Mouse (Mus musculus): ENCODE measurements around the gene Thrb. TPM values are rescaled to one million over a fixed set of nuclear protein-coding genes. Genes with fewer than 3 reads are reported as not detected.

The Thrb gene
- 10 to 100 TPM; 18.1 to 26.3 TPM for total RNA-seq (2021)
- long read RNA-seq, experiment 1, full-length matches to known transcripts, result 1 of 4 reads
- long read RNA-seq, experiment 1, partial matches to known transcripts, result 1 of 4 reads
- long read RNA-seq, experiment 1, other reads (novel, unspliced or antisense), result 2 of 4 reads
- long read RNA-seq, experiment 2, partial matches to known transcripts, result 1 of 6 reads
- long read RNA-seq, experiment 2, other reads (novel, unspliced or antisense), result 3 of 6 reads

DNA sequence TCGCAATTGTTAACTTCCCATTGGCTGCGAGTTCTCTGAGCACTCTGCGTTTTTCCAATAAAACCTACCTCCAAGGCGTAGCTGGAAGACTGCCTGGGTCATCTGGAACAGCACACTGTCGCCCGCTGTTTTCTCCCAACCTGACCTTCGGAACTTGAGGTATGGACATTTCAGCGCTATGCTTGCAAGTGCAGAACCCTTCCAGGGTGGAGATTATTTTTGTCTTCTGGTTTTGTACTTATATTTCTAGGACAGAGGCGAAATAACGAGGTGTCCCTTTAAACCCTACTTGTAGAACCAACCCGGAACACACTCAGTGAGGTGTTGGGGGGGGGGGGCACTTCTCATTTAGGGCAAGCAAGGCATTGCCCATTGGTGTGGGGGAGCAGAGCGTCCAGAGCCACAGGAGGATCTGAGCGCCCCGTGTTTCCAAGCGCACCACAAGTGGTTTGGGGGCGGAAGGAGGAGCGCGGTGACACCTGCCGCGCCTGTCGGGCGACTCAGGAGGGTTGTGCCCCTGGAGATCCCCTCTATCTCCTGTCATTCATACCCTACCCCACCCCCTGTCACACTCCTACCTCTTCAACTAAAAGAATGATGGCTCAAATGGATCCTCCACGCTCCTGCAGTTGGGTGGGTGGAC, at the start of gene Thrb:
Gene Thrb (plus strand): TSS at position 576 of the 643 bp plus-strand sequence.
- DNase-seq, result peak; percentile 21 to 26
- intact Hi-C loops (cut with DNase I), result loop anchor here (2.0 to 10.0 kb wide), 6 partner anchors 82 to 615 kb away; partner anchors contain the start of genes Nkiras1 and Rpl15

- DNase-seq, result no peak
- intact Hi-C loops (cut with DNase I), result no loop called here
These were observed 38.4 kb upstream of the Thrb start for GRCm38 (mm10) chr14:17621671-17622070.

DNA sequence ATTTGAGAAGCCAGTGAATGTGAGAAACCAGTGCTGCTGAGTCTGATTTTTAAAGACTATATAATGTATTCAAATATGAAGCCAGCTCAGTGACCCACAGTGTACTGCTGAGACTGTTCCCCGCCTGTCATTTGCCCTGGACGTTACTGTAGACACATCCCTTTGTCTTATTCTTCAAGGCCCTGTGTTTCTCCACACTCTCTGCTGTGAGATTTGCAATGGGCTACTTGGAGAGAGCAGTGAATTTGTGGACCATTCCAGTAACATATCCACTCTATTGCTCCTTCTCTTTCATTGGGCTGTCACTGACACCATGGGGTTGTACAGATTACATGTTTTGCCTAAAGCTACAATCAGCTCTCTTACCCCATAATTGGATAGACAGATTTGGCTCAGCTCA, 36.1 kb upstream of the Thrb start:
- intact Hi-C loops (cut with DNase I), result no loop called here

DNA sequence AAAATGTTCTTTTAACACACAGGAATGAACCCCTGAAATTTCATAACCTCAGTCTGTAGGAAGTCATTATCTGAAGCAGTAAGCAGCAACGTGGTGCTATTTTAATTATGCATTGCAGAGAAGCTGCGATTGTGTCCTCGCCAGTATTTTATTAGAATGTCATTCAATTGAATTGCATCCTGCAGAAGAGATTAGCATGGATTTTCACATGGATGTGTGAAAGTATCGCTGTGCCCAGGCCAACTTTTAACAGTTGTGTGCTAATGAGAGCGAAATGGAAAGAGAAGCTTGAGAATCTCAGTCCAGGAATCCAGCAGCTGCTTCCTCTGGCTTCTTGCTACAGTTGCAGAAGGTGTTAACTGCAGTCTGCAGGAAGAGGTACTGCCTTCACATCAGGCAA, 30.8 kb upstream of the Thrb start:
- DNase-seq, result no peak
- intact Hi-C loops (cut with DNase I), result no loop called here

More for the DNA sequence above, 36.1 kb upstream of the Thrb start:
- DNase-seq, result no peak

DNA sequence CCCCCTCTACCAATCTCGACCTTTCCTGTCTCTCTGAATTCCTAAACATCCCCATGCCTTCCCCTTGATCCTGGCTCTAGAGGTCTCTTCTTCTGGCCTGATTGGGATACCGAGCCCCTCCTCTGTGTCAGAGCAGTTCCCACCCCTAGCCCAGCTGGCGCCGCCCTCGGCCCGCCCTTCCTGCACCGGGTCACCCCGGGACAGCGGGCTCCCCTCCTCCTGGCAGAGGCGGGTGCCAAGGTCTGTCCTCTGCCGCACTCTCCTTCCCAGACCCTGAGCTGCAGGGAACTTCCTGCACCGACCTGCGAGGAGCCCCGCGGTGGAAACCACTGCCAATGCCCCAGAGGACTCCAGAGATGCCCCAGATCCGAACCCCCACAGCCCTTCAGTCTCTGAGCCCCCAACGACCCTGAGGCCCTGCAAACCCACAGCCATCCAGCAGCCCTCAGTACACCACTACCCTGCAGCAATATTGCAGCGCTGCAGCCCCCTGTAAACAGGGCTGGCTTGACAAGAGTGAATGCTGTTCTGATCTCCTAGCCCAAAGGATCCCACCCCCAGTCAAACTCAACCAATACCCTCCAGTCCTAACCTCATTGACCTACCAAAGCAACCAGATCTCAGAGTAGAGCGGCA, 27.1 kb upstream of the Thrb start:
- intact Hi-C loops (cut with DNase I), result no loop called here

DNA sequence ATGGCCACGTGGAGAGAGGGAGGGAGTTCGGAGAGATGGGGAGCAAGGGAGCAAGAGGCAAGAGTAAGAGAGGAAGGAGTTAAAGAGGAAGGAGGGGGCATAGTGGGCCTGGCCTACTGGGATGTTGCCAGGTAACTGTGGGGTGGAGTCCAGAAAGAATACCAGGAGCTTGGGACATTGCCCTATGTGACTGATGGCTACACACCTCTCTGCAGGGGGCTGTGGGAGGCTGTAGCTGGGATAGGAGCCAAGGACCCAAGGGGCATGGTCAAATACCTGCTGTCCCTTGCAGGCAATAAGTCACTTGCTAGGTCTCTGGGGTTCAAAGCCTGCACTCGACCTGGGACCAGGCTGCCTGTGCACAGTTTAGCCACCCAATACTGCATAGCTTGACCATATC, 23.1 kb upstream of the Thrb start:
- no peak for DNase-seq
- intact Hi-C loops (cut with DNase I), result no loop called here

More for the DNA sequence above, 27.1 kb upstream of the Thrb start:
- DNase-seq, result peak; percentile 78 to 87

DNA sequence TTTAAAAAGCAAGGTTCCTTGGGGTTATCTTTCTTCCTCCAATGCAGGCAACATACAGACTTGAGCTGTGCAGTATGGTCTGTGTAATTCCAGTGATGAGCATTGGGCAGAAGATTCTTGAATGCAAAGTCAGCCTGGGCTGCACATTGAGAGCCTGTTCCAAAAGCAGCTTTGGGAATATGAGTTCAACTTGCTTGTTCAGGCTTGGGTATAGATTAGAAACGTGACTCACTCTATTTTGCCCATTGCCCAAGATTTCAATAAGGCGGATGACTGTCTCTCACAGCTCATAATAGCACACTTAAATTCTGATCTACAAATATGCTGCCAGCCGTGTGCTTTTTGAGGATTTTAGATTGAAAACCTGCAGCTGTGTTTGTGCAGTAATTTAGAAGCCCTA, 18.3 kb upstream of the Thrb start:
- intact Hi-C loops (cut with DNase I), result no loop called here
- DNase-seq, result no peak

GRCm38 (mm10) chr14:17655084-17655483, 5.0 kb upstream of the Thrb start:
- DNase-seq, result no peak

DNA sequence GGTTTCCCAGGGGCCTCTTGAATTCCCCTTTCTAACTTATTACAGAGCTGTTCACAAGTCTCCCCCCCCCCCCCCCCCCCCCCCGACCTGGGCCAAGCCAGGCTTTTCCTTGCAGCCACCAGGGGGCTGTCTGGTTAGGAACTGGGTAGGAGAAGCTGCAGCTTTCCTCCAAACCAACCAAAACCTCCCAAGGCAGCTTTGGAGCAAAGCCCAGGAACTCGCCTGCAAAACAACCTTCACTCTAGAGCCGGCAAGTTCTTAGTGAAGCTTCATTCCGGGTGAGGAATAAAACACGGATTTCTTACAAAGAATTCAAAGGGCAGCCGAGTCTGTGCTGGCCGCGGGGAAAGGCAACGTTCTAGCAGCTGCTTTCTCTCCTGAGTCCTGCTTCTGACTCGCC, 1.0 kb upstream of the Thrb start:
- peak; percentile 82 to 85 for DNase-seq
- intact Hi-C loops (cut with DNase I), result loop anchor here (2.0 to 10.0 kb wide), 4 partner anchors 257 to 616 kb away; partner anchors contain the start of genes Nkiras1 and Rpl15

More at GRCm38 (mm10) chr14:17655084-17655483, 5.0 kb upstream of the Thrb start:
- intact Hi-C loops (cut with DNase I), result loop anchor here (5.0 to 10.0 kb wide), 3 partner anchors 253 to 620 kb away; partner anchors contain the start of genes Nkiras1 and Rpl15

DNA sequence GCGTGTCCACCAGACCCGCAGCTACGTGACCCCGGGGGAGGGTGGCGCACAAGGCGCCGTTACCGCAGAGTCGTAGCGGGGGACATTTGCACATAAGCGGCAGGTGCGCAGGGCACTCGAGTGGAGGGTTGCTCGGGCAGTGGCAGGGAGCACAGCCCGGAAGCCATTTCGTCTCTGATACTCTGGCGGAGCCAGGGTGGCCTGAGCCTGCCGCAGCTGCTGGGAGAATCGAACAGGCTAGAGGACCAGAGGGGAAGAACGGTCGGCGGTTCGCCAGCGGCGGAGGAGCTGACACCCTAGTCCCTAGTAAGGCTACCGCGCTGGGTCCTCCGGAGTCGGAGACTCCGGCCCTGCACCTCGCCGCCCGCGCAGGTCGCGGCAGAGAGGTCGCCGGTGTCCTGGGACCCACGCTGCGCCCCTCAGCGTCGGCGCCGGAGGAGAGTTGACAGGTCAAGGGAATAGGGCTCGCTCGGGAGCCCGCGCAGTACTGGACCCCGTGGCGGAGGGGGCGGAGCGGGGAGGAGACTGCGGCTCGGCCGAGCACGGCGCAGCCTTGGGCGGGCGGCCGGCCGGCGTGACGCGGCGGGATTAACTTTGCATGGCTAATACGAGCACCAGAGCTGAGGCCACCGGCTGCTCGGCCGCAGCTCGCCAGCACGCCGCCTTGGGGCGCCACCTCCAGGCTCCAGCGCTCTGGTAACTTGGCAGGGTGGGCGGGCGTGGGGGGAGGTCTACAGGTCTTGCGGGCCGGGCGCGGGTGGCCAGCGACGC, 453 bp downstream of the Thrb start:
- intact Hi-C loops (cut with DNase I), result loop anchor here (5.0 to 10.0 kb wide), 2 partner anchors 82 to 504 kb away; no protein-coding TSS in a partner anchor
- DNase-seq, result peak; percentile 85 to 86

DNA sequence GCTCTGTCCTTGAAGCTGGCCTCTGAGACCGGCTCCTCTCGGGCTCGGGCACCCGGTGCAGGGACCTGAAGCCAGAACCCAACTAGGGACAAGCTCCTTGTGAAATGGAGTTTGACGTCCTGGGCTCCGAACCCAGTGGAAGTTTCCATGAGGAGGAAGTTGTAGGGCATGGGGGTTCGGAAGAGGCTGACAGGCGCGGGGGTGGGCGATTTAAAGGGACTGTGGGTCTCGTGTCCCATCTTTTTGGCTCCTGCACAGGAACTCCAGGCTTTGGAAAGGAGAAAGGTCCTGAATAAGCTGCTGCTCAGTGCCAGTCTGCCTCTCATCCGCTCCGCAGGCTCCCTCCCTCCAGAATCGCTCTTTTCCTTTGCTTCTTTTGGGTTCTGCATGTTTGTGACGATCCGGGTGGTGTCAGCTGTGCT, 1.1 kb downstream of the Thrb start:
- intact Hi-C loops (cut with DNase I), result loop anchor here (5.0 to 10.0 kb wide), 2 partner anchors 81 to 504 kb away; no protein-coding TSS in a partner anchor
- DNase-seq, result no peak

GRCm38 (mm10) chr14:17662087-17662486, 2.0 kb downstream of the Thrb start:
- intact Hi-C loops (cut with DNase I), result loop anchor here (5.0 to 10.0 kb wide), 2 partner anchors 80 to 503 kb away; no protein-coding TSS in a partner anchor
- DNase-seq, result no peak

- peak in 1 of 2 experiments; percentile 17 for DNase-seq
- intact Hi-C loops (cut with DNase I), result no loop called here
These were observed 14.3 kb downstream of the Thrb start for GRCm38 (mm10) chr14:17674335-17674734.

- intact Hi-C loops (cut with DNase I), result no loop called here
- DNase-seq, result no peak
These were observed 15.2 kb downstream of the Thrb start for GRCm38 (mm10) chr14:17675214-17675613.

DNA sequence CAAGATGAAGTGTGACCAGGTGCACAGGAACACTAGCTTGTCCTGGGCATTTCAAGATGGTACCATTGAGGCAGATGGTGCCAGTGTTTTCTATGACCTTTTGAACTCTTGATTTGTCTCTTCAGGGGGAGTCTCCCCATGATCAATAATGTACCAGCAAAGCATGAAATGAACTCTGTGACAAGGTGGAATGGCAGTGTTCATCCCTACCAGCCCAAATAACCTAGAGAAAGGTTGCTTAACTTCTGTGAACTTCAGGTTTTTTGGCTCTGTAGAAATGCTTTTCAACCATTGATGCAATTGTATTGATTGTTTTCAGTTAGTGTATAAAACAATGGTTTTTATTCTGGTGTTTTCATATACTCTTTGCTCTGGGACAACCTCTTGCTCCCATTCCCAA, 21.4 kb downstream of the Thrb start:
- intact Hi-C loops (cut with DNase I), result no loop called here
- DNase-seq, result no peak

DNA sequence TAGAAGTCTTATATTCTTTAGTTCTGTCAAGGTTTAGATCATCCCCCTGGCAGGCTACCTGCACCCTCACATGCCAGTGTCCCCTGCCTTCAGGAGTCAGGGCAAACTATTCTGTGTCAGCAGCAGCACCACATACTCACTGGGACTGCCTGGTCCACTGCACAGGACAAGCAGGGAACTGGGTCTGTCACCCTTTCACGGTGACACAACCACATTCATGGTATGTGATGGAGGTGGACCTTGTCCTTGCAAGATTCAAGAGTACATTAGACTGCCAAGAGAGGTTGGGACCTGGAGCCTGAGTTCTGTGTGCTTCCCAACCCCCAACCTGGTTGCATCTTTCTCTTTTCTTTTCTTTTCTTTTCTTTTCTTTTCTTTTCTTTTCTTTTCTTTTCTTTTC, 24.8 kb downstream of the Thrb start:
- intact Hi-C loops (cut with DNase I), result no loop called here
- no peak for DNase-seq

DNA sequence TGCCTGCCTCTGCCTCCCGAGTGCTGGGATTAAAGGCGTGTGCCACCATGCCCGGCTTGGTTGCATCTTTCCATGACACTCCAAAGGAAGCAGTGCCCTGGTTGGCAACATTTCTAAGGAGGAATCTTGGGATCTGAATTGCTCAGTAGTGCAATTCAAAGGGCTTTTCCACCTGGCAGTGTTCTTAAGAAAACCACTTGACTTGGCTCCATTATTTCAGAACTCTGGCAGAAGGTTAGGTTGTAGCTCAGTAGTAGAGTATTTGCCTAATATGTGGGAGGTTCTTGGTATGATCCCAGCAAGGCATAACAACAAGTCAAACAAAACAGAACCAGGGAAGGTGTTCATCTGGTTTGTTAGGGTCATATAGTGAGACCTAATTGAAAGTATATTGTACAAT, 25.4 kb downstream of the Thrb start:
- intact Hi-C loops (cut with DNase I), result no loop called here
- DNase-seq, result no peak

GRCm38 (mm10) chr14:17686939-17687338, 26.9 kb downstream of the Thrb start:
- intact Hi-C loops (cut with DNase I), result no loop called here
- DNase-seq, result no peak

GRCm38 (mm10) chr14:17691246-17691645, 31.2 kb downstream of the Thrb start:
- intact Hi-C loops (cut with DNase I), result no loop called here
- no peak for DNase-seq

DNA sequence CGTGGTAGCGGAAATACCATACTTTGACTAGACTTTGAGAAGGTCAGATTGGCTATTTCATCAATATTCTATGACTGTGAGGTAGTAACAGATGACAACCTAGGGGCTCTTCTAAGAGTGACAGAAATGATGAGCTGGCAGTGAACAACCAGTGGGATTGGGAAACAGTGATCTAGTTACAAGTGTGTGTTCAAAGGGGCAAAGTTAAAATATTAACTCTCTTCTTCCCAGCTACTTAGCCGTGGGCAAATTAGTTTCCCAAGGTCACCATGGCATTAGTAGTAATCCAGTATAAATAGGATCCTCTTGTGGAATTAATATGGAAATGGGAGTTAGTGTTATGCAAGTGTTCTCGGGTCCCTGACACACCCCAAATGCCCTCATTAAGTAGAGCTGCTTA, 35.5 kb downstream of the Thrb start:
- intact Hi-C loops (cut with DNase I), result no loop called here
- no peak for DNase-seq
